Mouse (Mus musculus) MEL (cell line): ENCODE data around the gene Sec16b.

ENCODE experiments used
- CHD1 ChIP-seq: IDR thresholded peaks from 2 replicates; pipeline ENCODE4 v1.6.1; 2012; ENCODE audit warnings: low read depth, mild to moderate bottlenecking, inconsistent platforms, low read length, improper control_type of control experiment
- CTCF ChIP-seq, 3 experiments: IDR thresholded peaks in 2 of 3; conservative IDR thresholded peaks in 1 of 3; 2 replicates each; pipeline ENCODE4 v1.5.1; 2011 to 2012; ENCODE audit warnings: low read length in 3 of 3, low read depth in 2 of 3, mild to moderate bottlenecking in 2 of 3, improper control_type of control experiment in 1 of 3, inconsistent platforms in 1 of 3, mixed read lengths in 1 of 3, moderate library complexity in 1 of 3; ENCODE audit not compliant: control insufficient read depth in 1 of 3, insufficient read depth in 1 of 3, poor library complexity in 1 of 3, severe bottlenecking in 1 of 3
- EP300 ChIP-seq, 2 experiments: IDR thresholded peaks; 2 replicates each; pipeline ENCODE4 v1.6.1; 2011; ENCODE audit warnings: improper control_type of control experiment in 2 of 2, low read length in 2 of 2, low read depth in 1 of 2, mild to moderate bottlenecking in 1 of 2
- GATA1 ChIP-seq: IDR thresholded peaks from 2 replicates; pipeline ENCODE4 v1.6.1; 2011; ENCODE audit warnings: low read depth, low read length, improper control_type of control experiment
- HCFC1 ChIP-seq: IDR thresholded peaks from 2 replicates; pipeline ENCODE4 v1.6.1; 2012; ENCODE audit warnings: low read depth, mild to moderate bottlenecking, inconsistent platforms, low read length, improper control_type of control experiment, moderate library complexity
- POLR2A ChIP-seq, 2 experiments: IDR thresholded peaks; 2 replicates each; pipeline ENCODE4 v1.6.1; 2011 to 2012; ENCODE audit warnings: low read length in 2 of 2, mild to moderate bottlenecking in 2 of 2, control low read depth in 1 of 2, improper control_type of control experiment in 1 of 2, low read depth in 1 of 2, moderate library complexity in 1 of 2; ENCODE audit not compliant: control insufficient read depth in 1 of 2, insufficient read depth in 1 of 2, poor library complexity in 1 of 2
- RAD21 ChIP-seq: IDR thresholded peaks from 2 replicates; pipeline ENCODE4 v1.6.1; 2011; ENCODE audit warnings: mild to moderate bottlenecking, low read depth, low read length, improper control_type of control experiment
- USF1 ChIP-seq: IDR thresholded peaks from 2 replicates; pipeline ENCODE4 v1.6.1; 2014; ENCODE audit warnings: low read depth, mild to moderate bottlenecking, inconsistent platforms, low read length, improper control_type of control experiment, moderate library complexity
- ZC3H11A ChIP-seq: IDR thresholded peaks from 2 replicates; pipeline ENCODE4 v1.6.1; 2012; ENCODE audit warnings: low read depth, mild to moderate bottlenecking, inconsistent platforms, low read length, improper control_type of control experiment

DNA sequence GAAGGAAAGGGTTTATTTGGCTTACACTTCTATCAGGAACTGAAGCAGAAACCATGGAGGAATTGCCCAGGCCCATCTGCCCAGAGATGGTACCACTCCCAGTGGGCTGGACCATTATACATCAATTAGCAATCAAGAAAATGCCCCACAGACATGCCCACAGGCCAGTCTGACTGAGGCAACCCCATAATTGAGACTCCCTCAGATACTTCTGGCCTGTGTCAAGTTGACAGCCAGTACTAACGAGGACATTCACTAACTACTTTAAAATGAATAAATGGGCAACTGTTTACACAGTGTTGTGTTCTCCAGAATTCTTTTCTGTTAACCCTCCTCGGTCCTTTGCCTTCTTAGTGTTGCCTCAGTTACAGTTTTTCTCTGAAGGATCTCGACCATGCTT lies 44.2 kb upstream of the Sec16b start:
- no peak for TF ChIP-seq POLR2A (IDR thresholded peaks at IDR 0.05; ENCODE audit: control insufficient read depth in 1 of 2, insufficient read depth in 1 of 2, low read depth in 1 of 2, low read length in 2 of 2, poor library complexity in 1 of 2)
- TF ChIP-seq CTCF (IDR thresholded peaks at IDR 0.05 in 2 of 3, conservative IDR thresholded peaks at IDR 0.05 in 1 of 3; ENCODE audit: control insufficient read depth in 1 of 3, insufficient read depth in 1 of 3, low read depth in 2 of 3, low read length in 3 of 3, poor library complexity in 1 of 3, severe bottlenecking in 1 of 3): no peak
- no peak for TF ChIP-seq CHD1
- TF ChIP-seq USF1: no peak
- no peak for TF ChIP-seq ZC3H11A
- no peak for TF ChIP-seq HCFC1
- no peak for TF ChIP-seq EP300 (IDR thresholded peaks at IDR 0.05; ENCODE audit: low read depth in 1 of 2, low read length in 2 of 2)
- no peak for TF ChIP-seq GATA1
- TF ChIP-seq RAD21: no peak
